Mouse (Mus musculus): ENCODE results near the gene Fbxl20. TPM values are rescaled to one million over a fixed set of nuclear protein-coding genes. Genes with fewer than 3 reads are reported as not detected.

The Fbxl20 gene
- 27.7 TPM for polyA plus RNA-seq (2014; fragmentation: Illumina TruSeq; extraction: RNeasy Lipid Tissue Mini Kit (QIAGEN cat#74804))

DNA sequence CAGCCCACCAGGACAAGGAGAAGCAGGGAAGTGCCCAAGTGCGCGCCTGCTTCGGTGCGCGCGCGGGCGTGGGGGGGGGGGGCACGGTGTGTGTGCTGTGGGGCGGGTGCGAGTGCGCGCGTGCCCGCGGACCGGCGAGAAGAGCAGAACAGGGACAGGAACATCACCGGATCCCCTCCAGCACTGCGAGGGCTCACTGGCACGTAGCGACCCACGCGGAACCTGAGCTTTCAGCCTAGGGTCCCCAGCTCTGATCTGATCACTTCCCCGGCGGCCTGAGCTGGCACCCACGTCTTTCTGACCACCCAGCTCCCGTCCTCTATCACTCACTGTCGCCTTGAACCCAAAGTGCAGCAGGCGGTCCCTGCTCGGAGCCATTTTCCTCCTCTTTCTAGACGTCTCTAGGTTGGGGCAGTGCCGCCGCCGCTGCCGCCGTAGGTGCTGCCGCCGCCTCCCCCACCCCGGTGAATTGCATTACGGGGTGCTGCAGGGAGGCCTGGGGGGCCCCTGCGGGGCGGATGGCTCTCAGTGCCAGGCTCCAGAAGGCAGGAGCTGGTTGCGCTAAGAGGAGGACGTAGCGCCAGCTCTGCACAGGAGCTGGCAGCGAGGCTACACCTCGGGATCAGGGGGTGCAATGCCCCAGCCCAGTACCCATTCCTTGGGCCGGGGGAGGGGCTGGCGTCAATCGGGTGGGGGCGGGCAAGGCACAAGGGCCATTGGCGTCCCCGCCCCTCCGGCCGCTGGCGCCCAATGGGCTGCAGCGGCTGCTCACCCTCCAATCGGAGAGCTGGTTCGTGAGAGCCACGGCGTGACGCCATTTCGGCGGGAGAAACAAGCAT, at the start of gene Fbxl20:
Fbxl20 (minus strand) TSS at position 618 of the 839 bp plus-strand sequence.

DNA sequence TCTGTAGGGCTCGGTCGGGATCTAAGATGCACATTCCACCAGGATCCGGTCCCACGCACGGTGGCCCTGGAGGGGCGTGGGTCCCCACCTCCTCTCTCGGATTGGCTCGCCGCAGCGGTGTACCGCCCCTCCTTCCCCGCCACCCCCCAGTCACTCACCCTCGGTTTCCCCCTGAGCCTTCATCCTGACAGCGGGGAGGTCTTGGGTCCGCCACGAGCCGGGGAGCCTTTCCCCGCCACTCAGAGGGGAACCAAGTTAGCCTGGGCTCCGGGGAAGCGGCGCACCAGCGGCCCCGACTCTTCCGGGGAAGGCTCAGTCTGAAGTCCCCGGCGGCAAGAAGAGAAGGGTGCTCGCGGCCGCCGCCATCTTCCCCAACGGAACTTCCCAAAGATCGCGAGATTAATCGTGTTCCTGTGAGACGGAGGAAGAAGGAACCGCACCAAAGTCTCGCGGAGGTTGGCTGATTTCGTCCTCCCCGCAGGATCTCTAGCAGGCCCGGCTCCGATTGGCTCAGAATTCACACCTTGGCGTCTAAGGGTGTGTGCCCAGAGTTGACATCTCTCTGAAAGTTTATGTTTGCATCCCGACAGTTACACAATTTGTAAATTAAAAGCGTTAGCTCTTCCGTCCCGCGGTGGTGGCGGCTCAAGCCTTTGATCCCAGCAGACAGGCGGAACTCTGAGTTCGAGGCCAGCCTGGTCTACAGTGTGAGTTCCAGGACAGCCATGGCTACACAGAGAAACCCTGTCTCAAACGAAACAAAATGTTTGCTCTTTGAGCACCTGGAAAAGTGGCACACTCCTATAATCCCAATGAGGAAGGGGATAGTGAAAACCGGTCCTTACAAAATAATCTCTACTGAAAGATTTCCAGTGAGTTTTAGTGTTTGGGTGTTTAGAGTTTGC, 43.0 kb upstream of the Fbxl20 start, which contains the start of gene Med1:
Med1 (minus strand) TSS at position 393 of the 905 bp plus-strand sequence.

DNA sequence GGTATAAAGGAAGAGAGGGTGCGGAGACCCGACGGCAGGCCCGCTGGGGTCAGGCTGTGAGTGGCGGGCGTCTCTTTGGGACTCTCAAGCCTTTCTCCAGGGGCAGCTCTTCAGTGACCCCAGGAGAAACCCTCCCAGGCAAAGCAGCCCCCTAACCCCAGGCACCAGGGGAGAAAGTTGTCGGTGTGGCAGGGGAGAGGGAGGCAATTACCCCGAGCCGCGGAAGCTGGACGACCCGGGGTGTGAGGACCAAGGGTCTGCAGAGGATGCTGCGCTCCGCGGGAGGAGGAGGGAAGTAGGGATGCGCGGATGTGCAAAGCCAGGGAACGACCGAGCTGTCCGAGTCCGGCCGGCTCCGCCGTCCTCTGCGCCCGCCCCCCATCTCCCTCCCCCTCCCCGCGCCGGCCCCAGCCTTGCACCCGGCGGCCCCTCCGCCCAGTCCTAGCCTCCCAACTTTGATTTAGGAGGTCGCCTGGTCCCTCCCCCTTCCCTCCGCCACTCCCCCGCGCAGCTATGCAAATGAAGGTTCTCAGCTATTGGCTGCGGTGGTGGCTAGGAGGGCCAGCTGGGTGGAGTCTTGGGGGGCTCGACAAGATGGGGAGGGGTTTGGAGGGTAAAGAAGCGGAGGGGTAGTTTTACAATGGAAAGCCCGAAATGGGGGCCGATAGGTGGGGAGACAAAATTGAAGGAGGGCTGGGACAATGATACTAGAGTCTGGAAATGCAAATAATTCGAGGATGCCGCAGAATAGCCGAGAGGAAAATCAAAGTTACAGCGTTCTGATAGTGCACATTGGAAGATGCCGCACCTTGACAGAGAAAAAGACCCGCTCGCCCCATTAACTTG, 97.0 kb downstream of the Fbxl20 start, which contains the start of gene Stac2:
Stac2 (minus strand) TSS at position 474 of the 846 bp plus-strand sequence.

Other genes with a start within 250 kb of the Fbxl20 start
- gene Plxdc1, start 164.0 kb downstream of the Fbxl20 start, polyA plus RNA-seq (2014; fragmentation: Illumina TruSeq; extraction: RNeasy Lipid Tissue Mini Kit (QIAGEN cat#74804)), result 0.20 TPM
- gene Arl5c, start 154.2 kb downstream of the Fbxl20 start, polyA plus RNA-seq (2014; fragmentation: Illumina TruSeq; extraction: RNeasy Lipid Tissue Mini Kit (QIAGEN cat#74804)), result 1.7 TPM
- 0.20 TPM for gene Cacnb1, start 127.4 kb downstream of the Fbxl20 start, polyA plus RNA-seq (2014; fragmentation: Illumina TruSeq; extraction: RNeasy Lipid Tissue Mini Kit (QIAGEN cat#74804))
- gene Rpl19, start 123.7 kb downstream of the Fbxl20 start, polyA plus RNA-seq (2014; fragmentation: Illumina TruSeq; extraction: RNeasy Lipid Tissue Mini Kit (QIAGEN cat#74804)), result 119 TPM
- not detected for gene Stac2, start 96.9 kb downstream of the Fbxl20 start, polyA plus RNA-seq (2014; fragmentation: Illumina TruSeq; extraction: RNeasy Lipid Tissue Mini Kit (QIAGEN cat#74804))
- gene Med1, start 42.9 kb upstream of the Fbxl20 start, polyA plus RNA-seq (2014; fragmentation: Illumina TruSeq; extraction: RNeasy Lipid Tissue Mini Kit (QIAGEN cat#74804)), result 47.4 TPM
- gene Cdk12, start 52.7 kb upstream of the Fbxl20 start, polyA plus RNA-seq (2014; fragmentation: Illumina TruSeq; extraction: RNeasy Lipid Tissue Mini Kit (QIAGEN cat#74804)), result 39.3 TPM
- not detected for gene Neurod2, start 179.2 kb upstream of the Fbxl20 start, polyA plus RNA-seq (2014; fragmentation: Illumina TruSeq; extraction: RNeasy Lipid Tissue Mini Kit (QIAGEN cat#74804))
- 1.1 TPM for gene Ppp1r1b, start 198.0 kb upstream of the Fbxl20 start, polyA plus RNA-seq (2014; fragmentation: Illumina TruSeq; extraction: RNeasy Lipid Tissue Mini Kit (QIAGEN cat#74804))
- 0.91 TPM for gene Stard3, start 208.0 kb upstream of the Fbxl20 start, polyA plus RNA-seq (2014; fragmentation: Illumina TruSeq; extraction: RNeasy Lipid Tissue Mini Kit (QIAGEN cat#74804))
- gene Tcap, start 233.4 kb upstream of the Fbxl20 start, polyA plus RNA-seq (2014; fragmentation: Illumina TruSeq; extraction: RNeasy Lipid Tissue Mini Kit (QIAGEN cat#74804)), result not detected
- gene Pnmt, start 236.0 kb upstream of the Fbxl20 start, polyA plus RNA-seq (2014; fragmentation: Illumina TruSeq; extraction: RNeasy Lipid Tissue Mini Kit (QIAGEN cat#74804)), result not detected